Mouse (Mus musculus): Measurements from ENCODE around the gene Gm15093.
"Not testable (repeated sequence)": the region's sequence is repeated elsewhere in the genome, so short reads cannot be mapped to it uniquely, and the experiment has no call there.

The Gm15093 gene

GRCm38 (mm10) chrX:149272077-149272476 lies at the start of gene Gm15093:
Gene Gm15093, plus strand, starts transcription at chrX:149272377.
- DNase-seq (ENCODE audit: low spot score): not testable (repeated sequence)
